Mouse (Mus musculus): ENCODE measurements at regions not wholly inside any gene's neighbourhood (a gene's known extent, or its start where the extent isn't known, plus 50 kb on each side); places are given as distances from the start of the nearest gene placed in this dataset.

DNA sequence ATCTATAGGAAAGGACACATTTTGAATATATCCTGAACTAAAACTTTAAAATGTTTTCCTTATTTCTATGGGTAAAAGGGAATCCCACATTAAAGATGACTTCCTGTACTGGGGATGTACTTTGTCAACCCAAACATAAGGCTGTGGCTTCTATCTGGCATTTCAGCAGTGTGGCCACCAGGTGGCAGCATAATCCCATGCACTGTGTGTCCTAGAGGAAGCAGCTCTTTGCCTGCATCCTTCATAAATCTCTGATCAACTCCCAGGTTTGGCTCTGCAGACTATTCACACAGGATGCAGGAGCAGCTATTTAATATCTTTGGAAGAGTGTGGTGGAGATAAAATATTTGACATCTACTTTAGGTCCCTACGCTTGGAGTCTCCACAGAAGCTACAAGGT, 59.1 kb downstream of the Bmp15 start:
- DNase-seq (ENCODE audit: extremely low read depth, low read depth): peak; percentile 6

DNA sequence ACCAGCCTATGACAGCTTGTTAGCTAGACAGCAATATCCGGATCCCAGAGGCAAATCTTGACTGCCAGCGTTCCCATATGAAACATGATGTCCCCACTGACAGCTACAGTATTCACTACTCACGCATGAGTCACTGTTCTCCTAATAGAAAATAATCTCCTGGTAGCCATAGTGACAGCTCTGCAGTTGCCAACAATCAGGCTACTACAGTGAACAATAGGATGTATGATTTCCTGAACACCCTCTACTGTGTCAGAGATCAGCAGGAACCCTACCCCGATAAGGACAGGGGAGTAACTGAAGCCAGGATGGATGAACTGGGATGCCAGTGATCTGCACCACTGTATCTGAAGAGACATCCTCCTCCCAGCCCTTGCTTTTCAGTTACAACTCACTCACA, 62.0 kb downstream of the Bmp15 start:
- no peak for DNase-seq (ENCODE audit: extremely low read depth, low read depth)

DNA sequence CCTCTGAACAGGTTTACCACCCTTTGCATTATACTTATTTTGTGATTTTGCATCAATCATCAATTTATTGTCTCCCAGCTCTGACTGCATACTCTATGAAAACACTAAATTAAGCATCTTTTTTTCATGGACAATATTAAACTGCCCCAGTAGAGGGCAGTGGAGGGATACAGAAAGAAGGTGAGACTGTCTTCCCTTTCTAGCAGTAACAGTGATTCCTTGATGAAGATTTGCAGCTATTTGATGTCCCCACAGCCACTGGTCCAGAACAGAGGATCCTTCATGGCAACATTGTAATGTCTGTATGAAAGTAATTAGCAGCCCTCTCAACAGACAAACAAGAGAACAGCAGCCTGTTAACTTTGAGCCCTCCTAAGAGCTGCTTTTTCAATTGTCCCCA, 66.5 kb downstream of the Bmp15 start:
- DNase-seq (ENCODE audit: extremely low read depth, low read depth): no peak

DNA sequence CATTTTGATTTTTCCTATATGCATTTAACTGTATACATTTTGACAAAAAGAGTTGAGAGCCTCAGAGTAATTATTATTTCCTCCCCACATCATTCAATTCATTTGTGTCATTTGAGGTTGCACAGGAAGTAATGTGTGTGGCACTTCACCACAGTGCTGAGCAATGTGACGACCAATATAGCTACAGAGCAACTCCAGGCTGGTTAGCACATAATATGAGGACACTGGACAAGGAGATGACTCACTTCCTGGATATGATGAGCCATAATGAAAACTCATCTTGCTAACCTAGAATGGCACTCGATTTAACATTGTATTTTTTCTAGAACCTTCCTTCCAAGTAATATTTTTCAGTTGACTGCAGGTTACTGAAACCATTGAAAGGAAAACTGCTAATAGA, 67.6 kb downstream of the Bmp15 start:
- no peak for DNase-seq (ENCODE audit: extremely low read depth, low read depth)
